Mouse (Mus musculus) gastrocnemius, adult 8-10 months (tissue): ENCODE results near the gene Acsm1. TPM values are rescaled to one million over a fixed set of nuclear protein-coding genes. Genes with fewer than 3 reads are reported as not detected.

Experiments
- DNase-seq, 2 experiments: peaks; one replicate each; pipeline ENCODE4 v3.0.0; 2022; ENCODE audit warnings: low spot score in 2 of 2
- total RNA-seq, 4 experiments: library from RNA; stranded (reverse); gene quantifications; 2 replicates each; pipeline ENCODE4 v1.2.4; 2022

Gene Acsm1
- total RNA-seq, 4 experiments from 2014 or later: 0.19 to 0.88 (median 0.58) TPM

DNA sequence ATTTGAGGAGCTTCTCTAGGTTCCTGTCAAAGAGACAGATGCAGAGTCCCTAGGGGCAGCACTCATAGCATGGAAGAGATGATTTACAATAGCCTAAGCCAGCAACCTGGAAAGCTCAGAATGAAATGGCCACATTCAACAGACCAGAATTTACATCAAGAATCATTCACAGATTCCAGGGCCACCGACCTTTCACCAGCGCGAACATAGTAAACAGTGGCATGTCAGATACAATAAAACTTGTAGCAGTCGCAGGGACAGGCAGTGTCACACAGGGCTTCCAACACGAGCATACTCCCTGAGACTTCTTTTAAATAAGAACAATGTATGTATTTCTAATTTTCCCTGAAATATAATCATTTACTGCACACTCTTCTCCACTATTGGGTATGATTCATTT is 63.6 kb downstream of the Acsm1 start:
- DNase-seq: no peak

DNA sequence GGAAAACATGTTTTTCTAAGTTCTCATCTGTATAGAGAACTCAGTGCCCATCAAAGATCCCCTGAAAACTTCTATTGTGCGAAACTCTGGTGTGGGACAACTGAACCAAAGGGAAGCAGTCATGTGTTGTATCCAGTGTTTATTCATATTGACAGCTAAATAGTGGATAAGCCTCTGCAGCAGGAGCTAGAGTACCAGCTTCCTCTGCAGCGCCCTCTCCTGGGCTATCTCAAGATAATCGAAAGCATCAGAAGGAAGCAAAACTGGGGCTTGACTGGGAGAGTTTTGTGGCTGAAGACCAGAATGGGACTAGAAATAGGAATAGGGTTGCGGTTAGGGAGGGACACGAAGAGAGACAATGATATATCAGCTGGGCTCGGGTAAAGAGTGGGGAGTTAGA is 64.1 kb downstream of the Acsm1 start:
- DNase-seq: no peak

DNA sequence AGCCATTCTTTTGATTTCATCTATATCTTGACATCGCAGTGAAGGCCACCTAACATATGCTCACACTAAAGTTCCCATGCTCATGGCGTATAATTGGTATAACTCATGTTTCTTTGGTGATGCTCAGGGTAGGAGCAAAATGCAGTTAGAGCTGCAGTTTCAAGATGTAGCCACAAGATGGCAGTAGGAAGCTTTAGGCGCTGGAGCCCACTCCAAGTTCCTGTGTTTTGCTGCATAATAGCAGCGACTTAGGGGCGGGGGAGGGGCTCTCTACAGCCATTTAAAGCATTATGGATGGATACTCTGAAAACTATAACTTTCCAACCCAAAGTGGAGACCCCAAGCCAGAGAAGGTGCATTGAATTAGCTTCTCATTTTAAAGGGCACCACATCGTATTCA is 66.6 kb downstream of the Acsm1 start:
- no peak for DNase-seq

DNA sequence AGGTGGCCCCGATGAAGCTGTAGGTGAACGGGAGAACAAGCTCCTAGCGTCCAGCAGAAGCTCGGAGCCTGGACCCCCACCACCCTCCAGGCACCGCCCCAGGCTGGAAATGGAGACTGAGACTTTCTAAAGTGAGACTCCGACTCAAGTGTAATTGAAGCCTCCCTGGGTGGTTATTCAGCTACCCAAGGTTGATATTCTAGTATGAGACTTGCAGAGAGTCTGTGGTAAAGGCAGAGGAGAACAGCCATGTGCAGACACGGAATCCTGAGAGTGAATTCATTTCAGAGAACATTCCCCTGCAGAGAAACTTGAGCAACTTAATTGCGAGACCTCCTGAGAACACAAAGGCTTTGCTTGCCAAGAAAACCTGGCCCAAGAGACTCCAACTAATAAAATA is 73.3 kb downstream of the Acsm1 start:
- DNase-seq: no peak

DNA sequence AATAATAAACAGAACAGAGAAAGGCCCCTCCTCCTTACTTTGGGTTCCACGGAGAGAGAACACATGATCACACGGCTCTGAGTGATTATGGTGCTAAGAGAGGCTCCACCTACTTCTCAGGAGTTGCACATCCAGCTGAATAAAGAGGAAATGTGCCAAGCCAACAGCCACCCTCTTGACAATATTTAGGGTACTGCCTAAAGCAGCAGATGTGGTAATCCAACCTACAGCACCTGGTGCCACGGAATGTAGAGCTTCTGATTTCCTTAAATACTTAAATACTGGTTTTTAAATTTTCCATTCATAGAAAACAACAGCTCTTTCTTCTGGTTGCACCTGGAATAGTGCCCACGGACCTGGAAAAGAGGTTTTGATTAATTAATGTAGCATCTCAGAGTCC is 75.9 kb downstream of the Acsm1 start:
- DNase-seq: no peak

DNA sequence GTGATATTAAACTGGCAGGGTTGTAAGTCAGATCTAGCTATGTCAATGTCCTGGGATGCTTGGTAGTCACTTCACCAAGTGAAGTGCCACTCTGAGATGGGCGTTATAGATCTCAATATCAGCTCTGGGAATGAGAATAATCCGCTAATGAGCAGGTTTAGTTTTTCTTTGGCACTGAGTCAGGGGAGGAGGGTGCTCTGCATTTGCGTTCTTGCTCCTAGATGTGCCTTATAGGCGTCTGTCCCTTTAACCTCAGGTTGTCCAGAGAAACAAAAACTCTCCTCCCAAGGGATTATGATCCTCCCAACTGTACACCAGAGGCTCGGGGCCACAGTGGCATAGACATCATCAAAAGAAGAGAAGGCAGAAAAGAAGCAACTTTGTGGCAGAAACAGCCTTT is 82.9 kb downstream of the Acsm1 start, which contains the start of gene Acsm4:
Gene Acsm4 (plus strand): TSS at position 301 of the 400 bp plus-strand sequence.
- DNase-seq: no peak

DNA sequence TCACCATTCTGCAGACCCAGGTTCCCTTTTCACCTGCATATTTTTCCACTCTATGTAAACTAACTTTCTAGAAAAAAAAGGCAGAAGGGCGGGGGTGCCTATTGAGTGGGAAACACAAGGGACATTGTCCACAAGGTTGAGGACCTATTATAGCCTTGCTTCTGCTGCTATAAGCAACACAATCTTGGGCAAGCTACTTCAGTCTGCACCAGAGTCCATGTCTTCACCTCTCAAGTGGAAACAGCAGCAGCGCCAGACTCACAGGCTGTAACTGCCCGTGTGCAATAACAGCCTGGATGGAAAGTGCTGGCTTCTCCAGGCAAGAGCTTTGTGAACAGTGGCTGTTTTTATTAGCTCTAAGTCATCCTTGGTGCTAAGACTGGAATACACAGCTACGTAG is 85.5 kb downstream of the Acsm1 start:
- no peak for DNase-seq

DNA sequence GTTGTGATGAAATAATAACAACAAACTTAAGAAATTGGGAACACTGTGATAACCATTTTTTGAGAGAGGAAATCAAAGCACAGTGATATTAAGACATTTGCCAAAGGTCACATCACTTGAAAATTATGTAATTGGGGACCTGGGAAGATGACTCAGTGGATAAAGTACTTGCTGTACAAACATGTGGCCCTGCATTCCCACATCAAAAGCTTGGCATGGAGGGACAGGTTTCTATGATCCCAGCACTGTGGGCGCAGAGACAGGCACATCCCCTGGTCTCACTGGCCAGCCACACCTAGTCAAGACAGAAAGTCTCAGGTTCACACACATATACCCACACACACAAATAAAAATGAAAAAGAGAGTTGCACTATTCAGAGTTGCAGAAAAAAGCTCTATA is 88.1 kb downstream of the Acsm1 start:
- no peak for DNase-seq

Other genes starting within 250 kb of the Acsm1 start
- gene Gp2, start 147.7 kb upstream of the Acsm1 start, total RNA-seq: not detected
- not detected for gene Umod, start 127.7 kb upstream of the Acsm1 start, total RNA-seq
- gene Acsm5, start 87.6 kb upstream of the Acsm1 start, total RNA-seq: 1 to 10 TPM in 2 of 4 experiments, under 1 TPM in 2; 0.48 to 2.5 (median 1.4) TPM
- gene Pdilt, start 83.5 kb upstream of the Acsm1 start, total RNA-seq: not detected
- not detected for gene Acsm2, start 52.7 kb upstream of the Acsm1 start, total RNA-seq
- not detected for gene Acsm4, start 83.0 kb downstream of the Acsm1 start, total RNA-seq
- gene Thumpd1, start 113.8 kb downstream of the Acsm1 start, total RNA-seq: 10 to 100 TPM; 16.1 to 22.1 (median 19.4) TPM
- gene Acsm3, start 153.9 kb downstream of the Acsm1 start, total RNA-seq: 1 to 10 TPM in 1 of 4 experiments, under 1 TPM in 3; 0.12 to 1.6 (median 0.39) TPM
- gene Rexo5, start 187.0 kb downstream of the Acsm1 start, total RNA-seq: under 1 TPM in 1 of 4 experiments, not detected in 3; 0.64 TPM
- gene Eri2, start 187.0 kb downstream of the Acsm1 start, total RNA-seq: 1 to 10 TPM in 3 of 4 experiments, under 1 TPM in 1; 0.88 to 1.1 (median 1.1) TPM